Mouse (Mus musculus): Measurements from ENCODE around the gene Zfp420. TPM values are rescaled to one million over a fixed set of nuclear protein-coding genes. Genes with fewer than 3 reads are reported as not detected.

Zfp420 gene
- polyA plus RNA-seq, 1 experiment from 2014 or later = 11.1 TPM

Small RNA genes lying within 50 kb of the gene (microRNA-seq; reads per million reads assigned to microRNA genes)
- 0.70 reads per million for gene Mir7668

Other genes with a start within 250 kb of the Zfp420 start
- not detected in 2 replicates for gene Catsperg2, start 132.9 kb upstream of the Zfp420 start, polyA plus RNA-seq (2015; fragmentation: Nextera tagmentation; extraction: Ambion mirVana)
- 13.3 and 14.7 TPM in 2 replicates for gene Zfp84, start 91.4 kb upstream of the Zfp420 start, polyA plus RNA-seq (2015; fragmentation: Nextera tagmentation; extraction: Ambion mirVana)
- gene Zfp30, start 76.0 kb upstream of the Zfp420 start, polyA plus RNA-seq (2015; fragmentation: Nextera tagmentation; extraction: Ambion mirVana) = 11.9 and 12.3 TPM in 2 replicates
- 16.1 and 17.3 TPM in 2 replicates for gene Zfp790, start 43.9 kb upstream of the Zfp420 start, polyA plus RNA-seq (2015; fragmentation: Nextera tagmentation; extraction: Ambion mirVana)
- gene Zfp940, start 6.3 kb upstream of the Zfp420 start, polyA plus RNA-seq (2015; fragmentation: Nextera tagmentation; extraction: Ambion mirVana) = 7.2 and 8.1 TPM in 2 replicates
- 14.5 and 14.7 TPM in 2 replicates for gene Zfp27, start 46.6 kb downstream of the Zfp420 start, polyA plus RNA-seq (2015; fragmentation: Nextera tagmentation; extraction: Ambion mirVana)
- gene Zfp383, start 48.2 kb downstream of the Zfp420 start, polyA plus RNA-seq (2015; fragmentation: Nextera tagmentation; extraction: Ambion mirVana) = 8.3 and 8.5 TPM in 2 replicates
- gene Zfp74, start 94.1 kb downstream of the Zfp420 start, polyA plus RNA-seq (2015; fragmentation: Nextera tagmentation; extraction: Ambion mirVana) = 14.9 and 17.6 TPM in 2 replicates
- gene Zfp568, start 124.0 kb downstream of the Zfp420 start, polyA plus RNA-seq (2015; fragmentation: Nextera tagmentation; extraction: Ambion mirVana) = 27.2 and 27.9 TPM in 2 replicates
- 6.1 and 6.8 TPM in 2 replicates for gene Zfp14, start 191.4 kb downstream of the Zfp420 start, polyA plus RNA-seq (2015; fragmentation: Nextera tagmentation; extraction: Ambion mirVana)
- 8.8 and 9.7 TPM in 2 replicates for gene Zfp82, start 212.9 kb downstream of the Zfp420 start, polyA plus RNA-seq (2015; fragmentation: Nextera tagmentation; extraction: Ambion mirVana)
- gene Gm26920, start 230.4 kb downstream of the Zfp420 start, polyA plus RNA-seq (2015; fragmentation: Nextera tagmentation; extraction: Ambion mirVana) = 2.3 and 3.3 TPM in 2 replicates
- gene Zfp566, start 230.5 kb downstream of the Zfp420 start, polyA plus RNA-seq (2015; fragmentation: Nextera tagmentation; extraction: Ambion mirVana) = 18.8 and 20.6 TPM in 2 replicates
- gene Zfp260, start 234.8 kb downstream of the Zfp420 start, polyA plus RNA-seq (2015; fragmentation: Nextera tagmentation; extraction: Ambion mirVana) = 147 and 154 TPM in 2 replicates